Mouse (Mus musculus) intestine, embryonic 16.5 days (tissue): ENCODE data around the gene Shisa4. TPM values are rescaled to one million over a fixed set of nuclear protein-coding genes. Genes with fewer than 3 reads are reported as not detected.

Source experiments
- ATAC-seq: fragments of 200-750 bp; cut with Nextera tagmentation; 2 replicates; pipeline ENCODE4 v1.8.0; 2017; ENCODE audit warnings: moderate TSS enrichment, moderate library complexity
- H3K27ac ChIP-seq: fragments of 300-500 bp; sonication (generic); 2 replicates; pipeline ENCODE4 v1.5.1; 2014; ENCODE audit warnings: mild to moderate bottlenecking, low read length
- H3K27me3 ChIP-seq: fragments of 300-500 bp; sonication (generic); replicated peaks from 2 replicates; pipeline ENCODE4 v1.6.1; 2014; ENCODE audit warnings: low read length, control low read depth, mixed read lengths; ENCODE audit not compliant: control insufficient read depth, insufficient read depth
- H3K36me3 ChIP-seq: fragments of 300-500 bp; sonication (generic); 2 replicates; pipeline ENCODE4 v1.6.1; 2014; ENCODE audit warnings: low read length, control low read depth; ENCODE audit not compliant: control insufficient read depth, insufficient read depth
- H3K4me1 ChIP-seq: fragments of 300-500 bp; sonication (generic); 2 replicates; pipeline ENCODE4 v1.6.1; 2014; ENCODE audit warnings: low read length, control low read depth, mixed read lengths; ENCODE audit not compliant: control insufficient read depth, insufficient read depth
- H3K4me2 ChIP-seq: fragments of 300-500 bp; sonication (generic); 2 replicates; pipeline ENCODE4 v1.6.1; 2014; ENCODE audit warnings: low read depth, low read length, control low read depth
- H3K4me3 ChIP-seq: fragments of 300-500 bp; sonication (generic); 2 replicates; pipeline ENCODE4 v1.5.1; 2014; ENCODE audit warnings: mild to moderate bottlenecking, low read length
- H3K9ac ChIP-seq: fragments of 300-500 bp; sonication (generic); 2 replicates; pipeline ENCODE4 v1.6.1; 2014; ENCODE audit warnings: low read depth, low read length
- H3K9me3 ChIP-seq: fragments of 300-500 bp; sonication (generic); 2 replicates; pipeline ENCODE4 v1.6.1; 2016; ENCODE audit warnings: low read length, control low read depth; ENCODE audit not compliant: control insufficient read depth
- WGBS: fragments of 180-500 bp; shearing (Covaris S2); extraction: QIAGEN DNeasy Blood & Tissue Kit; methylation state at CpG from one replicate; pipeline ENCODE4 v1.1.7; 2014; 5-methylcytosine and 5-hydroxymethylcytosine counted together
- polyA plus RNA-seq: library from polyadenylated mRNA; unstranded; fragments of >200 nt; fragmentation: Nextera tagmentation; extraction: Ambion mirVana; gene quantifications from 2 replicates; pipeline ENCODE4 v1.2.1, GENCODE M21; 2015

Shisa4 gene
- polyA plus RNA-seq, 1 experiment from 2014 or later = 22.4 TPM

DNA sequence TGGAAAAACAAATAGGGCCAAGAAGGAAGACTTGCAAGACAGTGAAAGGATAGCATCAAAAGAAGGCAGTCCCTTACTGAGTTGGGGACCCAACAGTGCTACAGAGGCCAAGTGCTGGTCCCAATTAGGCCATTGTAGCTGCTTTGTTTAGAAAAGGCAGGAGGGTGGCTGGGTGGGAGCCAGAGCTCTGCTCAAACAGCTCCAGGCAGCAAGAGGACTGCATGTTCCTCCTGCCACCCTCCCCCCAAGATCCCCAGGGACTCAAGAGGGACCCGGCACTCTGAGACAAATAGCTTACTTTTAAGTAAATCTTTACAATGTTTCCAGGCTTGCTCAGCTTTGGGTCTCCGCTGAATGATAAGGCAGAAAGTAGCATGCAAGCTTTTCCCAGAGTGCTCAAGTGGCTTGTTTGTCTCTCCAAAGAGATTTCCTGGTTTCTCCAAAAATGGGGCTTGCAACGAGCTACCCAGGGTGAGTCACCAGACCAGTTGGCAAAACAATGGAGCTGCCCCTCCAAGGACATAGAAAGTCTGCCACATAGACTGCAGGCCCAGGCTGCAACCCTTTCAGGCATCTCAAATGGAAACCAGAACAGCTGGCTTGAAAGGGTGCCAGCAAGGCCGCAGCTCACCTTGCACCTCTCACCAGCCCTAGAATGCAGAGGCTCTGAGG lies 27.4 kb downstream of the Shisa4 start:
- 42% methylated on average over 4 of the region's 4 CpGs for WGBS
- Histone ChIP-seq H3K9me3 (no peaks in the 10 kb centered on the region), H3K27ac (peak overlapping the region; percentile 29), H3K27me3 (no peaks in the 10 kb centered on the region), H3K4me1 (peaks cover 4% of the 10 kb centered on the region; the same call in 1 of the 2 replicates), H3K9ac (no peak overlapping the region), H3K36me3 (no peaks in the 10 kb centered on the region), H3K4me2 (no peak overlapping the region), H3K4me3 (no peak overlapping the region)
- peak; percentile 59 for ATAC-seq

DNA sequence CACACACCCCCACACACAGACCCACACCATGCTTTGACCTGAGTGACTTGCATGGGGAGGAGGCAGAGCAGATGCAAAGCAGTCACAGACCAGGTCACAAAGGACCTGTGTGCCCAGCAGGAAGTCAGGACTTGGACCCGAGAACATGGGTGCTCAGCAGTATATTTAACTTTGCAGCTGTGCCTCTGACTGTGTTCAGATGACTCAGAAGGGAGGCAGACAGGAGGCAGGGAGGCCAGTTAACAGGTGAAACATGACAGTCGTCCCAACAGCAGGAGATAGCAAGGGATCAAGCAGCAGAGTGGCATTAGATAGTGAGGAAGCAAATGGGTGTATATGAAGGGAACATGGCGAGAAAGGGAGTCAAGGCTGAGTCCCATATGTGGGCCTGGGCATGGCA lies 28.1 kb downstream of the Shisa4 start:
- Histone ChIP-seq H3K4me2 (no peak overlapping the region), H3K27me3 (no peaks in the 10 kb centered on the region), H3K27ac (peak overlapping the region; percentile 29; the same call in 1 of the 2 replicates), H3K36me3 (no peaks in the 10 kb centered on the region), H3K4me3 (no peak overlapping the region), H3K9ac (no peak overlapping the region), H3K9me3 (no peaks in the 10 kb centered on the region), H3K4me1 (peaks cover 4% of the 10 kb centered on the region; the same call in 1 of the 2 replicates)
- no peak for ATAC-seq
- WGBS = 66% methylated on average over 3 of the region's 3 CpGs

DNA sequence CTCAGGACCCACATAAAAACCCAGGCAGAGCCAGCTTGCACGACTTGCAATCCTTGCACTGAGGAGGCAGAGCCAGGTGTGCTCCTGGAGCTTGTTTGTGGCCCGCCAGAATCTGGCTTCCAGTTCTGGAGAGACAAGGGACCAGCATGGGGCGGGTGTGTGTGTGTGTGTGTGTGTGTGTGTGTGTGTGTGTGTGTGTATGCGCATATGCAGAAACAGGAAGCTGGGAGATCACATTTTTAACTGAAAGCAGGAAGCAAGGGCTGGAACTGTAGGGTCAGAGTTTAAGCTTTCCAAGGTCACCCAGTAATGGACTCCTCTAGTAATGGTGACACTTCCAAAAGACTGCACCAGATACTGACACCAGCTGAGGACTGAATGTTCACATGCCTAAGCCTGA lies 31.0 kb downstream of the Shisa4 start:
- Histone ChIP-seq H3K27me3 (no peaks in the 10 kb centered on the region), H3K9ac (no peak overlapping the region)
- WGBS = 60% methylated on average over 4 of the region's 4 CpGs

DNA sequence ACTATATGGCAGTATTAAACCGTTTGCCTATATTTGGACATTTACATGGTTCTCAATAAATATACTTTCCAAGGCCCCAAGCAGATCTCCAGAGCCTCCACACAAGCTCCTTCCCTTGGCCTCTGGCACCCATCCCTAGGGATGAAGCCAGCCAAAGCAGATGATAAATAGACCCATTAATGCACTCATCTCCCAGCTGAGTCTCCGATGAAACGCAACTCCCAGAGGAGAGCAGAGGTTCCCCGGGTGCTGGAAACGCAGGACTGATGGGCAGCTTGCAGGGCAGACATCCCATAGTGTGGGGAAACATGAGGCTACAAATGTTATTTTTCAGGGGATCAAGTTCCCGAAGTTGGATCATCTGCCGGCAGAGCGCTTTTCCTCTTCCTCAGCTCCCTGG lies 33.1 kb downstream of the Shisa4 start:
- no peaks in the 10 kb centered on the region for H3K27me3 ChIP-seq
- H3K4me3 ChIP-seq = no peak overlapping the region
- H3K9ac ChIP-seq = no peak overlapping the region
- no peaks in the 10 kb centered on the region for H3K36me3 ChIP-seq
- no peaks in the 10 kb centered on the region; the same call in 1 of the 2 replicates for H3K4me1 ChIP-seq
- no peak overlapping the region for H3K4me2 ChIP-seq
- no peak for ATAC-seq
- H3K9me3 ChIP-seq = no peaks in the 10 kb centered on the region
- H3K27ac ChIP-seq = no peak overlapping the region
- 62% methylated on average over 8 of the region's 8 CpGs for WGBS

More for the DNA sequence above, 31.0 kb downstream of the Shisa4 start:
- Histone ChIP-seq H3K4me2 (no peak overlapping the region), H3K4me1 (peaks cover 4% of the 10 kb centered on the region; the same call in 1 of the 2 replicates), H3K4me3 (no peak overlapping the region), H3K27ac (no peak overlapping the region), H3K9me3 (no peaks in the 10 kb centered on the region), H3K36me3 (no peaks in the 10 kb centered on the region)
- ATAC-seq = no peak

DNA sequence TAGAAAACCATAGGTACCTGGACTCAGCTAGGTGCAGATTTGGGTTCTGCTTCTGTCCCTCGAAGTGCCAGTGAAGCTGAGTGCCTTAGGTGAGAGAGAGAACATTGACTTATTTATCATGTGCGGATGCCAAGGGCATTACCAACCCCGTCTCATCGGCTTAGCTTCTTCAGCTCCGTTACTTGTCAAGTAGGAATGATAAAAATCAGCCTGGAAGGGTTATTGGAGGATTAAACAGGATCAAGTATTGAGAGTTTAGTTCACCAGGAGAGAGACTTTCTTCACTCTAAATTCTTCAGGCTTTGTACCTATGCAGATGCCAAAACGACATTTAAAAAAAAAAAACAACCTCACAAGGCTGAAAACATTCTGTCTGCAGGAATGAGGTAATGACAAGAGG lies 44.5 kb downstream of the Shisa4 start:
- ATAC-seq = no peak
- no peaks in the 10 kb centered on the region for H3K27me3 ChIP-seq

DNA sequence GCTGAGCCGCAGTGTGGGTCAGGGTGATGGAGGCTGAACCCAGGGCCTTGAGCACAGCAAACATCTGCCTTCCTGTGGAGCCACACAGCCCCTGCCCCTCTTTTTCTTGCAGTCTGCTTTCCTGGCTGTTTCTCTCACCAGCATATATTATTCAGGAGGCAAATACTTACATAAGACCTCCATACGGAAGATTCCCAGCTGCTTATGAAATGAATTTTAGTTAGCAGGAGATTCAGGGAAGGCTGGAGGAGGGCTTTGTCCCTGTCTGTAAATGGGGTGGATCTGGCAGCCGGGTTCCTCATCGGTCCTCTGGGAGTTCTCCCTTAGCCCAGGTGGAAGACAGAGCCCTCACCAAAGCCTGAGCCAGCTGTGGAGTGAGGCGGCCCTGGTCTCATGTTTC lies 46.7 kb downstream of the Shisa4 start:
- Histone ChIP-seq H3K4me1 (0 out of 2 replicates have a peak, but pooled peaks cover 3% of the 10 kb centered on the region), H3K27me3 (no peaks in the 10 kb centered on the region), H3K36me3 (no peaks in the 10 kb centered on the region), H3K27ac (no peak overlapping the region), H3K4me3 (no peak overlapping the region), H3K9ac (no peak overlapping the region), H3K9me3 (no peaks in the 10 kb centered on the region), H3K4me2 (no peak overlapping the region)
- no peak for ATAC-seq
- 61% methylated on average over 5 of the region's 5 CpGs for WGBS

More for the DNA sequence above, 44.5 kb downstream of the Shisa4 start:
- no peak overlapping the region for H3K9ac ChIP-seq
- H3K36me3 ChIP-seq = no peaks in the 10 kb centered on the region
- no peaks in the 10 kb centered on the region for H3K9me3 ChIP-seq
- H3K4me2 ChIP-seq = no peak overlapping the region
- no peak overlapping the region for H3K4me3 ChIP-seq
- WGBS = 50% methylated on average over 6 of the region's 6 CpGs
- no peak overlapping the region for H3K27ac ChIP-seq
- no peaks in the 10 kb centered on the region for H3K4me1 ChIP-seq

DNA sequence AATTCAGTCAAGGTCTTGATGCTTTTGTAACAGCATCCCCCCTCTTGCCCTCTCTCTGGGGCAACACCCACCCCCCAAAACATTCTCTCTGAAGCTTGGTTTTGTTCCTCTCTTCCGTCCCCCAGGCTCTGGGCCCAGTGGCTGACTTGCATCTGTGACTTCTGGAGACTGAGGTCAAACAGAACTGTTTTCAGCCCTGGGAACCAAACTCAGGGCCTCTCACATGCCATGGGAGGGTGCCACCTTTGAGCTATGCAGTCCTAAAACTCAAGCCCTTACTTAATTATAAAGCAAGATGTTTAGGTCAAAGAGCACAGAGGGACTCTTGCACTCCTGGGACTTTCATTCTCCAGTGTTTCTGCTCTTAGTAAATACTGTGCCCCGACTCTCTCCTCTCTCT lies 49.1 kb downstream of the Shisa4 start:
- Histone ChIP-seq H3K27me3 (no peaks in the 10 kb centered on the region), H3K36me3 (no peaks in the 10 kb centered on the region), H3K9ac (peak overlapping the region; percentile 14), H3K4me2 (peak overlapping the region; percentile 33), H3K4me3 (peak overlapping the region; percentile 33), H3K9me3 (no peaks in the 10 kb centered on the region), H3K27ac (no peak overlapping the region), H3K4me1 (0 out of 2 replicates have a peak, but pooled peaks cover 3% of the 10 kb centered on the region)
- WGBS = 87% methylated on average over 2 of the region's 2 CpGs
- ATAC-seq = no peak

DNA sequence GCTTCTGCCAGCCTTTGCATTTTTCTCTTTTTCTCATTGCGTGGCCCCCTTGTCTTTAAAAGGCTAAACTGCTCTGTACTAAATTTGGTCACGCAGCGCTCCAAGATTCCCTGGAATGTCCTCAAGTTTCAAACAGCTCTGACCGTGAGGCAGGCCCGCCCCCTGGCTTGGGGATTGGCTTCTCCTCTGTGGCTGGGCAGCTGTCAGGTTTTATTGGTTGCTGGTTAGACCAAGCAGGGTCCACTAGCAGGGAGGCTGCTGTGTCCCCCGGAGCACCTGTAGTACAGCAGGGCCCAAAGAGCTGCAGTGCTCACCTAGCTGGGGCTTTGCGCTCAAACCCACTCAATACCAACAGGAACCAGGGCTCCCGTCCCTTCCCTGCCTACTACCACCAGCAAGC lies 50.5 kb downstream of the Shisa4 start, which contains the start of gene Lmod1:
TSS of gene Lmod1 (plus strand) at position 237 of the 400 bp plus-strand sequence.
- WGBS = 14% methylated on average over 8 of the region's 8 CpGs

DNA sequence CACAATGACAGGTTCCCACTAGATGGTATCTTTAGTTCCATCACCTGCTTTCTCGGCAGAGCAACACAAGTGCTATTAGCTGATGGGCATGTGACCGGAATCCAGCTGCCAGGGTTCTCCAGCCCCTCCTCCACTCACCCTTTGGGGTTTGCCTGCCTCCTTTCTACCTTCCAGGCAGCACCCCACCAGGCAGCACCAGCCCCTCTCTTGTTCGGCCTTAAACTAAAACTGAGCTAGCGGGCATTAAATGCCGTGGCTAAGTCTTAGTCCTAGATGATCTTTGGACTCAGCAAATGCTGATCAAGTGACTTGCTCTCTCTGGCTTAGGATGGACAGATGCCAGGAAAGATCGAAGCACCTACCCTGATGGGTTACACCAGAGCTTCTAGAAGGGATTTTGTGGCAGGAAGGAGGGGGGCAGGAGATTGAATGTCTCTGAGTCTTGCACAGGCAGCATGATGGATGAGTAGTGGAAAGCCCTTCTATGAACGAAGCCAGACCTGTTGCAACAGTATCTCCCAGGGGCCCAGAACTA lies 51.6 kb downstream of the Shisa4 start:
- Histone ChIP-seq H3K4me2 (no peak overlapping the region), H3K4me1 (0 out of 2 replicates have a peak, but pooled peaks cover 3% of the 10 kb centered on the region), H3K9ac (no peak overlapping the region), H3K9me3 (no peaks in the 10 kb centered on the region), H3K27ac (no peak overlapping the region), H3K4me3 (no peak overlapping the region), H3K36me3 (no peaks in the 10 kb centered on the region), H3K27me3 (no peaks in the 10 kb centered on the region)
- 68% methylated on average over 7 of the region's 7 CpGs for WGBS
- peak; percentile 35; the same call in 1 of the 2 replicates for ATAC-seq

More for the DNA sequence above, 50.5 kb downstream of the Shisa4 start, which contains the start of gene Lmod1:
- H3K4me2 ChIP-seq = peak within 1 kb of the TSS; percentile 33; the same call in 1 of the 2 replicates
- H3K27me3 ChIP-seq = no peaks in the 10 kb centered on the region
- peak within 1 kb of the TSS; percentile 72 for H3K27ac ChIP-seq
- no peaks in the 10 kb centered on the region for H3K36me3 ChIP-seq
- ATAC-seq = peak; percentile 87
- H3K9ac ChIP-seq = peak within 1 kb of the TSS; percentile 51
- H3K4me1 ChIP-seq = 0 out of 2 replicates have a peak, but pooled peaks cover 3% of the 10 kb centered on the region
- no peaks in the 10 kb centered on the region for H3K9me3 ChIP-seq
- H3K4me3 ChIP-seq = peak within 1 kb of the TSS; percentile 33
